Mouse (Mus musculus): ENCODE data around the gene Phtf2.

The Phtf2 gene

DNA sequence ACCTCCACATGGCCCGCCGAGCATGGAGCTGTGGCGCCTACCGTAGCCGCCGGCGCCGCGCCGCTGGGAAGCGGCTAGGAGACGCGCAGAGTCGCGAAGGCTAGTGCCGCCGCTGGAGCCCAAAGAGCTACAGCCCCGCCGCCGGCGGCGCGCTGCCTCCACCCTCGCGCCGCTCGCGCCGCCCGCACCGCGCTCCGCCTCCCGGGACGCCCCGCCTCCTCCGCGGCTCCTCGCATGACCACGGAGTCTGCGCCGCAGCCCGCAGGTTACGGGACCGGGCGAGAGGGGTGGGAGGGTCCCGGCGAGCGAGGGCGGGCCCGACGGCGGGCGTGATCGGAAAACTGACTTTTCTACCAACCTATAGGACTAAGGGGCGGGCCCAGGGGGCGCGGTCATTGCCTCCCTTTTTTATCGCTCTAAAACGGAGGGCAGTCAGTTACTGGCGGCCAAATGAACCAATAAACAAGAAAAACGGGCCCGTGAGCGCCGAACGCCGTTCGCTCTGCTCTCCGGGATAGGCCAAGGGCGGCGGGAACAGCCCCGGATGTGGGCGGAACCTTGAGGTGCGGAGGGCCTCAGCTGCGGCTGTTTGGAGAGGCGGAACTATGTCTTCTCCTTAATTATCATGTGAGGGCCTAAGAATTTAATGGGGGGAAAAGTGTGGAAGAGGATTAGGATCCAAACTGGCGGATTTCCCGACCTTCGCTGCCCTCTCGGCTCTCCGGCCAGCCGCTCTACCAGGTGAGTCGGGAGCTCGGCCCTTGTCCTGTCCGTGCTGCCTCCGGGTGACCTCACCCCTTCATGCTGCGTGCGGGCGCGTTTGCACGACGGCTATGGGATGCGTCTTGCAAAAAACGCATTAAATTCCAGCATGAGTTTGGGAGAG is at the start of gene Phtf2, which contains the start of gene Tmem60:
Gene Phtf2 (minus strand): TSS at position 210 of the 886 bp plus-strand sequence.
Gene Tmem60 (plus strand): TSS at position 277 of the 886 bp plus-strand sequence.
- in situ Hi-C loops (cut with MboI, MseI): no loop called here

DNA sequence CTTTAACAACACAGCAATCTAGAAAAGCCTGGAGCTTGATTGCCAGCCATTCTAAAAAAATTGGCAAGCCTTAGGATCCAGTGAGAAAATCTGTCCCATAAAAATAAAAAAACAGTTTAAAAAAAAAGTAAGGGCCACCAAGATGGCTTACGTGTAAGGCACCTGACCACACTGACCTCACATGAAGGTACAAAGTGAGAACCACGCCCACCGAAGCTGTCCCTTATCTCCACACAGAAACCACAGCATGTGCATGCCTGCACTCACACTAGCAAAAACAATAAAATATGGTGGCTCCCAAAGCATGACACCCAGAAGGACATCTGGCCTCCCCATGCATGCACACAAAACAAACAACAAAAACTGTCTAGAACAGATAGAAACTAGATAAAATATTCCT is 49.4 kb upstream of the Phtf2 start:
- in situ Hi-C loops (cut with MboI, MseI): no loop called here

- in situ Hi-C loops (cut with MboI, MseI): no loop called here
These were observed 48.5 kb upstream of the Phtf2 start for GRCm38 (mm10) chr5:20930430-20930829.

DNA sequence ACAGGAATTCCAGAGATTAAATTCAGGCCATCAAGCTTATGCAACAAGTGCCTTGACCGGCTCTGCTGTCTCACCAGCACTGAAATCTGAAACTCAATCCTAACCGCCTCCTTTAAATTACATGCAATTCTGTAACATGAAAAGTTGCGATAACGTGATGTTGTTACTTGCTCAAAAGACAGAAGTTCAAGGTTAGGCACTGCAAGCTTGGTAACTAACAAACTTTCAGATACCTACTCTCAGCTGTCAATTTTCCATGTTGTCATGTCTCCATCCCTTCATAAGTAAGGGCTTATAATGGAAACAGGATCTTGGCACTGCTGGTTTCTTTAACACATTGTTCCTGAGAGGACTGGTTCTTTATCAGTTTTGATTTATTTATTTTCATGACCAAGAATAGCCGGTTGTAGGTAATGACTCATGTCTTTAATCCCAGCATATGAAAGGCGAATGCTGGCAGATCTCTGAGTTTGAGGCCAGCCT is 47.8 kb upstream of the Phtf2 start:
- in situ Hi-C loops (cut with MboI, MseI): no loop called here

DNA sequence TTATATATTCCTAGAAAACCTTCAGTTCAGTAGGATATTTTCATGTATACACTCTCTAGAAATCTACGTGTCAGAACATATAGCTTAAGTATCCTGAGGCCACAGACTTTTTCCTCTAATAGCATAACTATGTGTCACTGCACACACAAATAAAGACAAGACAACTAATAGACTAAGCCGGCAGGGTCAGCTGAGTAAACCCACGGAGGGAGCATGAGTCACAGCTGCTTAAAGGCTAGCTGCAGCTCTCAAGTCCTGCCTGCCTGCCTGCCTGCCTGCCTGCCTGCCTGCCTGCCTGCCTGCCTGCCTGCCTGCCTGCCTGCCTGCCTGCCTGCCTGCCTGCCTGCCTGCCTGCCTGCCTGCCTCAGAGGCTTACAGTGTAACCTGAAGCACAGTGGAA is 43.5 kb upstream of the Phtf2 start:
- in situ Hi-C loops (cut with MboI, MseI): no loop called here

- in situ Hi-C loops (cut with MboI, MseI): no loop called here
These were observed 42.7 kb upstream of the Phtf2 start for GRCm38 (mm10) chr5:20924608-20925007.

- in situ Hi-C loops (cut with MboI, MseI): loop anchor here in 1 of 2 experiments (10.0 kb wide), 1 partner anchor 245 kb away; no protein-coding TSS in a partner anchor
These were observed 37.6 kb upstream of the Phtf2 start for GRCm38 (mm10) chr5:20919566-20919965.

- in situ Hi-C loops (cut with MboI, MseI): loop anchor here in 1 of 2 experiments (10.0 kb wide), 1 partner anchor 246 kb away; no protein-coding TSS in a partner anchor
These were observed 37.0 kb upstream of the Phtf2 start for GRCm38 (mm10) chr5:20918967-20919366.

GRCm38 (mm10) chr5:20913372-20914275 is 31.7 kb upstream of the Phtf2 start:
- in situ Hi-C loops (cut with MboI, MseI): loop anchor here (5.0 to 10.0 kb wide), 3 partner anchors 44 to 251 kb away; partner anchors contain the start of gene Rsbn1l (in 1 of the 2)

GRCm38 (mm10) chr5:20911741-20912140 is 29.8 kb upstream of the Phtf2 start:
- in situ Hi-C loops (cut with MboI, MseI): loop anchor here (5.0 to 10.0 kb wide), 3 partner anchors 46 to 253 kb away; partner anchors contain the start of gene Rsbn1l (in 1 of the 2)

DNA sequence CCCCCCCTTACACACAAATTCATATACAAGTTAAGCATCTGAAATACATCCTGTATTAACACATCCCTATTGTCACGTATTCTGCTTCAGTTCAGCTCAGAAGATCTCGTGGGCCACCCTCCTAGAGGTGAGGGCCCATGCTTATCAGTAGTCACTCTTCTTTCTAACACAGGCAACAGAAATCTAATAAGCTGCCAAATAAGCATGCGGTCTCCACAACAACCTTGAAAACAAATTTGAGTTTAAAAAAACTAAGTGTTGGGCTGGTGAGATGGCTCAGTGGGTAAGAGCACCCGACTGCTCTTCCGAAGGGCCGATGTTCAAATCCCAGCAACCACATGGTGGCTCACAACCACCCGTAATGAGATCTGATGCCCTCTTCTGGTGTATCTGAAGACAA is 24.3 kb upstream of the Phtf2 start:
- in situ Hi-C loops (cut with MboI, MseI): no loop called here

- in situ Hi-C loops (cut with MboI, MseI): no loop called here
These were observed 23.5 kb upstream of the Phtf2 start for GRCm38 (mm10) chr5:20905437-20905836.

GRCm38 (mm10) chr5:20904647-20905046 is 22.7 kb upstream of the Phtf2 start:
- in situ Hi-C loops (cut with MboI, MseI): no loop called here

DNA sequence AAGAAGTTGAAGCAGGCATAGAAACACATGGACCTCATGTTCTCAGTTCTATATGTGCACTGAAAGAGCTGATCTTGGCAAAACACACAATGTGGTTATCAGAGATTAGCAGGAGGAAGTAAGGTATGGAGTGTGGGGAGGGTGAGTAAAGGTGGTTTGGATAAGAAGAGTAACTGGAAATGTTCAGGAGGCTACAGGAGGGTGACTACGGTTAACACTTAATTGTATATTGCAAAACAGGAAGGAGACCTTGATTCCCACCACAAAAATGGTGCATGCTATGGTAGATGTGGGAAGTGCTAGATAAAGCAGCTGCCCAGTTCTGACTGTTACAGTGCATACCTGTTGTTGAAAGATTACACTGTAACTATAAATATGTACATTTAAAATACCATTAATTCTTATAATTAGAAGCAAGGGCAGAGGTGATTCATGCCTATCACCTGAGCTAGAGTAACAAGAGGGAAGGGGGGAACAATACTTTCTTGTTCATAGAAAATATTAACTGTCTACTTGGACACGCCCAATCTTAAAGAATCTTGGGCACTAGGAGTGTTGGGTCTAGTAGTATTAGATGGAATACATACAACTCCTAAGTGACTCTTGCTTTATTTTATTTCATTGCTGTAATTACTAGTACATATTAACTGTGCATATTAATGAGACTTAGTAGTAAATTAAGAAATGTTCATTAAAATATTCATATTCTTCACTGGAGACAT is 15.7 kb upstream of the Phtf2 start:
- in situ Hi-C loops (cut with MboI, MseI): no loop called here

GRCm38 (mm10) chr5:20884036-20884620 is 2.2 kb upstream of the Phtf2 start:
- in situ Hi-C loops (cut with MboI, MseI): no loop called here

GRCm38 (mm10) chr5:20880797-20881775 is 838 bp downstream of the Phtf2 start:
- in situ Hi-C loops (cut with MboI, MseI): no loop called here

DNA sequence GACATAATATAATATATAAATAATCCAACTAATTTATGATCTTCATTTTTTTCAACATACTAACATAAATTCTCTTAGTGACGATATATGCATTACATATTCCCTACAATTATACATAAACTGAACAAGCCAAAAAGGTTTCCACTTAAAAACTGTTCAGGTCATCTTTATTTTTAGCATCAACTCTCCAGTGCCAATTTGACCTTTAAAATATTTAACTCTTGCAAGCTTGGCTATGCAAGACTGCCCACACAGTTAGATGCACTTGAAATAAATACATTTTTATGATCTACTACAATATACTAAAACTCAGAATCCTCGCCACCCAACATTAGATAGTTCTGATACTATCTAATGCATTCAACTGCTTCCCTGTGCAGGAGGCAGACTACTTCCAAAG is 1.5 kb downstream of the Phtf2 start:
- in situ Hi-C loops (cut with MboI, MseI): no loop called here

DNA sequence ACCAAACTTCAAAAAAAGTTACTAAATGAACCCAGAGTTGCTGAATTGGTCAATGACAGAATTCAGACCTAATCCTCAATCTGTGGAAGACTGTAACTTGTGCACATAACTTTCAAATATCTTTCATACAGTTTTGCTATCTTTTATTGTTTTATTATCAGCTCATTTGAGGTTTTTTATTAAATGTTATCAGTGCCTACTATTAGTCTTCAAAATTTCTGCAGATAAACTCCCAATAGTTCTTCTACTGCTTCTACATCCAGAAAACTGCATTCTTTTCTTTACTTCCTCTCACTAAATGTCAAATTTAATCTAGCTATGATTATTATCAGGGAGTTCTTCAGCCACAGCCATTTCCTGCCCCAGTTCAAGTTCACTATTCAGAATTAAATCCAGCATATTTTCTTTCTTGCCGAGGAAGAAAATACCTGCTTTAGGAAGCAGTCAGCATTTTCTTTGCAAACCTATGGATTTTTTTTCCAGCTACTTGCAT is 4.9 kb downstream of the Phtf2 start:
- in situ Hi-C loops (cut with MboI, MseI): no loop called here

- in situ Hi-C loops (cut with MboI, MseI): no loop called here
These were observed 8.8 kb downstream of the Phtf2 start for GRCm38 (mm10) chr5:20873146-20873545.
